Mouse (Mus musculus): ENCODE data around the gene Ccdc92b.

DNA sequence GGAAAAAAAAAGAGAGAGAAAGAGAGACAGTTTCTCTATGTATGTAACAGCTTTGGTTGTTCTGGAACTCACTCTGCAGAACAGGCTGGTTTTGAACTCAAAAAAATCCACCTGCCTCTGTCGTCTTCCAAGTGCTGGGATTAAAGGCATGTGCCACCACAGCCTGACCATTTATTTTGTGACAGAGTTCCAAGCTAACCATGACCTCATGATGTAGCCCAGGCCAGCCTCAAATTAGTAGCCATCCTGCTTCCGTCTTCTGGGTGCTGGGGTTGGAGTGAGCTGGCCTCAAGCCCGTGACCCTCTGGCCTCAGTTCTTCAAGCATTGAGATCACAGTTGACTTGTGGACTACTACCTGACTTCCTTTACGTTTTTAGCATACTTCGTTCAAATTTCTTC is 49.1 kb downstream of the Ccdc92b start:
- TF ChIP-seq CTCF (IDR thresholded peaks at IDR 0.05; ENCODE audit: low read depth, low read length): no peak
- no peak for TF ChIP-seq POLR2A (IDR thresholded peaks at IDR 0.05; ENCODE audit: extremely low read depth, insufficient read depth, low read length)

All from liver, adult 2 months (tissue).